Mouse (Mus musculus) heart, postnatal 0 days (tissue): ENCODE results near the gene Tcte2.

Experiments
- CTCF ChIP-seq: IDR thresholded peaks from 2 replicates; pipeline ENCODE4 v1.5.1; 2016; ENCODE audit warnings: antibody characterized with exemption, control low read depth, low read depth
- EP300 ChIP-seq: IDR thresholded peaks from 2 replicates; pipeline ENCODE4 v1.6.1; 2016; ENCODE audit warnings: antibody characterized with exemption, low read depth

DNA sequence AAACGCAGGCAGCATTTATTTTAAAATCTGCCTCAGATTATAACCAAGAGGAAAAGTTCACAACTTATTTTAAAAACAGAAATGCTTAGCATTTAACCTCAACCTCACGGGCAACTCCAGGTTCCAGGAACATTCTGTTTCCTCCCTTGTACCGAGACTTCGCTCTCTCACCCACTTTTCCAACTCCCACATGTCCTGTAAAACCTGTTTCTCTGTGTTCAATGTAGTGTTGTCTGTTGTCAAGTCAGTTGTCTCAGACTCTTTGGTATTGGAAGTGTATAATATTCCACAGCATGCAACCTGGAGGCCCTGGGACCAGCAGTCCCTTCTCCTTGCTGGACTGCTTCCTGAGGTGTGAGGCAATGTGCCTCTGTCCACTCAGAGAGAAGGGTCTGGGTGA, 47.5 kb downstream of the Tcte2 start:
- TF ChIP-seq CTCF (no peak), EP300 (no peak)
